Mouse (Mus musculus): ENCODE measurements around the gene Plod3. TPM values are rescaled to one million over a fixed set of nuclear protein-coding genes. Genes with fewer than 3 reads are reported as not detected.

Gene Plod3
- polyA plus RNA-seq, 1 experiment from 2014 or later: 40.1 TPM

GRCm38 (mm10) chr5:137029643-137030415 lies 43.0 kb downstream of the Plod3 start:
- under 1% methylated on average over 52 of the region's 52 CpGs for WGBS
- H3K4me1 ChIP-seq (ENCODE audit: control insufficient read depth, insufficient read depth, low read length): peaks cover 20% of the 10 kb centered on the region
- peak overlapping the region; percentile 29 for H3K4me3 ChIP-seq (ENCODE audit: low read depth, low read length)
- no peaks in the 10 kb centered on the region for H3K36me3 ChIP-seq (ENCODE audit: control insufficient read depth, insufficient read depth, low read length)
- no peak overlapping the region for H3K9ac ChIP-seq (replicated peaks; ENCODE audit: low read depth, low read length)
- peaks cover 47% of the 10 kb centered on the region for H3K27me3 ChIP-seq (ENCODE audit: control insufficient read depth, insufficient read depth, low read length)
- H3K9me3 ChIP-seq (ENCODE audit: control insufficient read depth, low read depth, low read length): no peaks in the 10 kb centered on the region
- peak overlapping the region; percentile 50 for H3K4me2 ChIP-seq (replicated peaks; ENCODE audit: low read depth, low read length)
- H3K27ac ChIP-seq (ENCODE audit: low read length): no peak overlapping the region
- peak; percentile 82 for ATAC-seq (ENCODE audit: insufficient number of reproducible peaks, insufficient read depth, low FRiP score, low read depth)

GRCm38 (mm10) chr5:137030416-137030810 lies 43.6 kb downstream of the Plod3 start:
- 14% methylated on average over 22 of the region's 22 CpGs for WGBS
- Histone ChIP-seq H3K4me3 (ENCODE audit: low read depth, low read length) (peak overlapping the region; percentile 12; the same call in 1 of the 2 replicates), H3K27me3 (ENCODE audit: control insufficient read depth, insufficient read depth, low read length) (peaks cover 41% of the 10 kb centered on the region), H3K36me3 (ENCODE audit: control insufficient read depth, insufficient read depth, low read length) (no peaks in the 10 kb centered on the region), H3K9ac (replicated peaks; ENCODE audit: low read depth, low read length) (no peak overlapping the region), H3K9me3 (ENCODE audit: control insufficient read depth, low read depth, low read length) (no peaks in the 10 kb centered on the region), H3K27ac (ENCODE audit: low read length) (no peak overlapping the region), H3K4me2 (replicated peaks; ENCODE audit: low read depth, low read length) (peak overlapping the region; percentile 50), H3K4me1 (ENCODE audit: control insufficient read depth, insufficient read depth, low read length) (peaks cover 20% of the 10 kb centered on the region)
- ATAC-seq (ENCODE audit: insufficient number of reproducible peaks, insufficient read depth, low FRiP score, low read depth): no peak

- Histone ChIP-seq H3K27me3 (ENCODE audit: control insufficient read depth, insufficient read depth, low read length) (peaks cover 34% of the 10 kb centered on the region), H3K4me2 (replicated peaks; ENCODE audit: low read depth, low read length) (peak overlapping the region; percentile 100), H3K4me1 (ENCODE audit: control insufficient read depth, insufficient read depth, low read length) (peaks cover 20% of the 10 kb centered on the region), H3K27ac (ENCODE audit: low read length) (no peak overlapping the region), H3K9me3 (ENCODE audit: control insufficient read depth, low read depth, low read length) (no peaks in the 10 kb centered on the region), H3K36me3 (ENCODE audit: control insufficient read depth, insufficient read depth, low read length) (peaks cover 3% of the 10 kb centered on the region), H3K9ac (replicated peaks; ENCODE audit: low read depth, low read length) (no peak overlapping the region), H3K4me3 (ENCODE audit: low read depth, low read length) (peak overlapping the region; percentile 45)
- WGBS: under 1% methylated on average over 78 of the region's 78 CpGs
- ATAC-seq (ENCODE audit: insufficient number of reproducible peaks, insufficient read depth, low FRiP score, low read depth): no peak
Measured at GRCm38 (mm10) chr5:137031076-137032032, 44.5 kb downstream of the Plod3 start.

GRCm38 (mm10) chr5:137032033-137032421 lies 45.2 kb downstream of the Plod3 start:
- 1% methylated on average over 33 of the region's 33 CpGs for WGBS
- Histone ChIP-seq H3K27me3 (ENCODE audit: control insufficient read depth, insufficient read depth, low read length) (peaks cover 30% of the 10 kb centered on the region), H3K9ac (replicated peaks; ENCODE audit: low read depth, low read length) (no peak overlapping the region)

GRCm38 (mm10) chr5:137032641-137033074 lies 45.8 kb downstream of the Plod3 start:
- Histone ChIP-seq H3K4me1 (ENCODE audit: control insufficient read depth, insufficient read depth, low read length) (peaks cover 20% of the 10 kb centered on the region), H3K9ac (replicated peaks; ENCODE audit: low read depth, low read length) (no peak overlapping the region), H3K9me3 (ENCODE audit: control insufficient read depth, low read depth, low read length) (no peaks in the 10 kb centered on the region), H3K27me3 (ENCODE audit: control insufficient read depth, insufficient read depth, low read length) (peaks cover 30% of the 10 kb centered on the region), H3K27ac (ENCODE audit: low read length) (no peak overlapping the region), H3K4me3 (ENCODE audit: low read depth, low read length) (peak overlapping the region; percentile 45), H3K4me2 (replicated peaks; ENCODE audit: low read depth, low read length) (peak overlapping the region; percentile 100), H3K36me3 (ENCODE audit: control insufficient read depth, insufficient read depth, low read length) (peaks cover 11% of the 10 kb centered on the region)
- under 1% methylated on average over 37 of the region's 49 CpGs for WGBS
- ATAC-seq (ENCODE audit: insufficient number of reproducible peaks, insufficient read depth, low FRiP score, low read depth): peak; percentile 83

More at GRCm38 (mm10) chr5:137032033-137032421, 45.2 kb downstream of the Plod3 start:
- Histone ChIP-seq H3K27ac (ENCODE audit: low read length) (no peak overlapping the region), H3K36me3 (ENCODE audit: control insufficient read depth, insufficient read depth, low read length) (peaks cover 6% of the 10 kb centered on the region), H3K4me1 (ENCODE audit: control insufficient read depth, insufficient read depth, low read length) (peaks cover 20% of the 10 kb centered on the region), H3K4me2 (replicated peaks; ENCODE audit: low read depth, low read length) (peak overlapping the region; percentile 100), H3K9me3 (ENCODE audit: control insufficient read depth, low read depth, low read length) (no peaks in the 10 kb centered on the region), H3K4me3 (ENCODE audit: low read depth, low read length) (peak overlapping the region; percentile 45)
- ATAC-seq (ENCODE audit: insufficient number of reproducible peaks, insufficient read depth, low FRiP score, low read depth): no peak

GRCm38 (mm10) chr5:137036211-137036610 lies 49.4 kb downstream of the Plod3 start:
- 81% methylated on average over 13 of the region's 13 CpGs for WGBS
- Histone ChIP-seq H3K9ac (replicated peaks; ENCODE audit: low read depth, low read length) (no peak overlapping the region), H3K36me3 (ENCODE audit: control insufficient read depth, insufficient read depth, low read length) (peaks cover 27% of the 10 kb centered on the region), H3K9me3 (ENCODE audit: control insufficient read depth, low read depth, low read length) (no peaks in the 10 kb centered on the region), H3K4me2 (replicated peaks; ENCODE audit: low read depth, low read length) (no peak overlapping the region), H3K4me3 (ENCODE audit: low read depth, low read length) (no peak overlapping the region), H3K4me1 (ENCODE audit: control insufficient read depth, insufficient read depth, low read length) (peaks cover 12% of the 10 kb centered on the region), H3K27ac (ENCODE audit: low read length) (no peak overlapping the region), H3K27me3 (ENCODE audit: control insufficient read depth, insufficient read depth, low read length) (peaks cover 9% of the 10 kb centered on the region)
- no peak for ATAC-seq (ENCODE audit: insufficient number of reproducible peaks, insufficient read depth, low FRiP score, low read depth)

- Histone ChIP-seq H3K4me3 (ENCODE audit: low read depth, low read length) (no peak overlapping the region), H3K4me1 (ENCODE audit: control insufficient read depth, insufficient read depth, low read length) (no peaks in the 10 kb centered on the region), H3K36me3 (ENCODE audit: control insufficient read depth, insufficient read depth, low read length) (peaks cover 36% of the 10 kb centered on the region), H3K27me3 (ENCODE audit: control insufficient read depth, insufficient read depth, low read length) (no peaks in the 10 kb centered on the region), H3K9ac (replicated peaks; ENCODE audit: low read depth, low read length) (no peak overlapping the region), H3K9me3 (ENCODE audit: control insufficient read depth, low read depth, low read length) (no peaks in the 10 kb centered on the region), H3K27ac (ENCODE audit: low read length) (no peak overlapping the region), H3K4me2 (replicated peaks; ENCODE audit: low read depth, low read length) (no peak overlapping the region)
- no peak for ATAC-seq (ENCODE audit: insufficient number of reproducible peaks, insufficient read depth, low FRiP score, low read depth)
- WGBS: 93% methylated on average over 10 of the region's 10 CpGs
Measured at GRCm38 (mm10) chr5:137039453-137039852, 52.6 kb downstream of the Plod3 start.

- Histone ChIP-seq H3K27ac (ENCODE audit: low read length) (no peak overlapping the region), H3K9ac (replicated peaks; ENCODE audit: low read depth, low read length) (no peak overlapping the region), H3K4me2 (replicated peaks; ENCODE audit: low read depth, low read length) (no peak overlapping the region), H3K36me3 (ENCODE audit: control insufficient read depth, insufficient read depth, low read length) (peaks cover 32% of the 10 kb centered on the region), H3K4me1 (ENCODE audit: control insufficient read depth, insufficient read depth, low read length) (peaks cover 8% of the 10 kb centered on the region), H3K4me3 (ENCODE audit: low read depth, low read length) (no peak overlapping the region), H3K27me3 (ENCODE audit: control insufficient read depth, insufficient read depth, low read length) (no peaks in the 10 kb centered on the region), H3K9me3 (ENCODE audit: control insufficient read depth, low read depth, low read length) (no peaks in the 10 kb centered on the region)
- ATAC-seq (ENCODE audit: insufficient number of reproducible peaks, insufficient read depth, low FRiP score, low read depth): no peak
- WGBS: 88% methylated on average over 10 of the region's 10 CpGs
Measured at GRCm38 (mm10) chr5:137041442-137041841, 54.6 kb downstream of the Plod3 start.
